Mouse (Mus musculus) kidney, embryonic 14.5 days (tissue): ENCODE data around the gene Znrf2. TPM values are rescaled to one million over a fixed set of nuclear protein-coding genes. Genes with fewer than 3 reads are reported as not detected.
A peak's percentile ranks its signal among the peaks of the same experiment; 100 is the strongest.

Experiments used
- ATAC-seq: fragments of 200-750 bp; cut with Nextera tagmentation; 2 replicates; pipeline ENCODE4 v1.8.0; 2017; ENCODE audit warnings: moderate number of reproducible peaks, mild to moderate bottlenecking, moderate TSS enrichment, moderate library complexity; ENCODE audit not compliant: low FRiP score, low TSS enrichment
- H3K27ac ChIP-seq: fragments of 300-500 bp; sonication (generic); 2 replicates; pipeline ENCODE4 v1.5.1; 2014; ENCODE audit warnings: low read depth, mild to moderate bottlenecking, low read length, moderate library complexity, mixed read lengths
- H3K27me3 ChIP-seq: fragments of 300-500 bp; sonication (generic); 2 replicates; pipeline ENCODE4 v1.6.1; 2014; ENCODE audit warnings: mild to moderate bottlenecking, low read length; ENCODE audit not compliant: control insufficient read depth, insufficient read depth
- H3K36me3 ChIP-seq: fragments of 300-500 bp; sonication (generic); 2 replicates; pipeline ENCODE4 v1.6.1; 2014; ENCODE audit warnings: low read length, mixed read lengths; ENCODE audit not compliant: control insufficient read depth, insufficient read depth
- H3K4me1 ChIP-seq: fragments of 300-500 bp; sonication (generic); 2 replicates; pipeline ENCODE4 v1.6.1; 2014; ENCODE audit warnings: low read length, mixed read lengths; ENCODE audit not compliant: control insufficient read depth, insufficient read depth
- H3K4me2 ChIP-seq: fragments of 300-500 bp; sonication (generic); replicated peaks from 2 replicates; pipeline ENCODE4 v1.6.1; 2014; ENCODE audit warnings: low read depth, mild to moderate bottlenecking, low read length
- H3K4me3 ChIP-seq: fragments of 300-500 bp; sonication (generic); 2 replicates; pipeline ENCODE4 v1.5.1; 2014; ENCODE audit warnings: mild to moderate bottlenecking, low read length
- H3K9ac ChIP-seq: fragments of 300-500 bp; sonication (generic); 2 replicates; pipeline ENCODE4 v1.6.1; 2014; ENCODE audit warnings: low read depth, mild to moderate bottlenecking, low read length, moderate library complexity
- H3K9me3 ChIP-seq: fragments of 300-500 bp; sonication (generic); 2 replicates; pipeline ENCODE4 v1.6.1; 2016; ENCODE audit warnings: low read length; ENCODE audit not compliant: control insufficient read depth
- WGBS: fragments of 180-500 bp; shearing (Covaris S2); extraction: QIAGEN DNeasy Blood & Tissue Kit; methylation state at CpG from one replicate; pipeline ENCODE4 v1.1.7; 2014; 5-methylcytosine and 5-hydroxymethylcytosine counted together
- polyA plus RNA-seq: library from polyadenylated mRNA; unstranded; fragments of >200 nt; fragmentation: Nextera tagmentation; extraction: Ambion mirVana; gene quantifications from 2 replicates; pipeline ENCODE4 v1.2.1, GENCODE M21; 2014

Gene Znrf2
- polyA plus RNA-seq: 4.5 and 5.9 TPM in 2 replicates

DNA sequence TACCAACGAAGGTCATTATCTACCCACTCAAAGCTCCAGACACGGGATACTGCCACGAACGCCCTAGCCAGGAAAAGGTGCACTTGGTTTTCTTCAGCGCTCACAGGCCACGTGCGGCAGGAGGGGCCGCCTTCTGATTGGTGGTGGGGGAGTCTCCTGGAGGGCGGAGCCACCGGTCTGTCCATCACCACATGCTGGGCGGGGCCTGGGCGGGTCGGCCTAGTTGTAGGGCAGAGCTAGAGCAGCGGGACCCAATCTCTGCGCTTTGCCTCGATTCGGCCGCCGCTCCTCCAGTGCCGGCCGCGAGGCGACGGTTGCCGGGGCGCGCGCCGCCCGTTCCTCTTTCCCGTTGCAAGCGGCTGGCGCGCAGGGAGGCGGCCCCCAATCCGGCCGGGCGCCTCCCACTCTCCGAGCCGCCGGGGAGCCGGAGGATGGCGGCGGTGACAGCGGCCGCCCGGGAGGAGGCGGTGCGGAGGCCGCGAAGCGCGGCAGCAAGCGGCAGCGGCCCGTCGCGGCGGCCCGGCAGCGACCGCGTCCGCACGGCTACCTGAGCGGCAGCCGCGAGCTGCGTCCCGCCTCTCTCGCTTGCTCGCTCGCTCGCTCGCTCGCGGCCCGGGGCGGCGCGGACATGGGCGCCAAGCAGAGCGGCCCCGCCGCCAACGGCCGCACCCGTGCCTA, at the start of gene Znrf2:
Gene Znrf2, plus strand, starts transcription at position 529 of the 678 bp plus-strand sequence.
- H3K36me3 ChIP-seq: no peaks in the 10 kb centered on the region
- WGBS: under 1% methylated on average over 46 of the region's 88 CpGs
- H3K27ac ChIP-seq: peak within 1 kb of the TSS; percentile 95
- H3K4me1 ChIP-seq: 0 out of 2 replicates have a peak, but pooled peaks cover 6% of the 10 kb centered on the region
- peak within 1 kb of the TSS; percentile 76 for H3K4me3 ChIP-seq
- H3K9ac ChIP-seq: peak within 1 kb of the TSS; percentile 90
- ATAC-seq: peak; percentile 99
- no peaks in the 10 kb centered on the region for H3K27me3 ChIP-seq
- H3K9me3 ChIP-seq: no peaks in the 10 kb centered on the region
- peak within 1 kb of the TSS; percentile 60 for H3K4me2 ChIP-seq

DNA sequence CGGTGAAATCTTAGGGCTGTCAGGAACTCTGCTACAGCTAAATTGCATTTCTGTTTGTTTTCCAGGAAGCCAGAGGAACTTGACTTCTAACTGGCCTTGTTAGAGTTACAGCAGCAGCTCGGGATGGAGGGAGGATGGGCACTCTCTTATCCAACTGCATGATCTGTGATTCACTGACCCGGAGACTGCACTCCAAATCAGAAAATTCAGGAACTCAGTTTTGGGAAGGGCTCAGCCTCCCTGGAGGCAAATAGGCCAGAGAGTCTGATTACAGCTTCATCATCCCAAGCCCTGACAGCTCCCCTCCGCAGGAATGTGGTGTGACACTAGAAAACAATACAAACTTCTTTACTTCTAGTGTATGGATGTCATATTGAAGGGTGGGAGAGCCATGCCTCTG, 49.0 kb upstream of the Znrf2 start:
- Histone ChIP-seq H3K27me3 (no peaks in the 10 kb centered on the region), H3K4me1 (no peaks in the 10 kb centered on the region), H3K9ac (no peak overlapping the region), H3K27ac (no peak overlapping the region), H3K4me3 (no peak overlapping the region), H3K9me3 (no peaks in the 10 kb centered on the region), H3K4me2 (no peak overlapping the region), H3K36me3 (no peaks in the 10 kb centered on the region)
- WGBS: 45% methylated on average over 4 of the region's 4 CpGs
- ATAC-seq: no peak

DNA sequence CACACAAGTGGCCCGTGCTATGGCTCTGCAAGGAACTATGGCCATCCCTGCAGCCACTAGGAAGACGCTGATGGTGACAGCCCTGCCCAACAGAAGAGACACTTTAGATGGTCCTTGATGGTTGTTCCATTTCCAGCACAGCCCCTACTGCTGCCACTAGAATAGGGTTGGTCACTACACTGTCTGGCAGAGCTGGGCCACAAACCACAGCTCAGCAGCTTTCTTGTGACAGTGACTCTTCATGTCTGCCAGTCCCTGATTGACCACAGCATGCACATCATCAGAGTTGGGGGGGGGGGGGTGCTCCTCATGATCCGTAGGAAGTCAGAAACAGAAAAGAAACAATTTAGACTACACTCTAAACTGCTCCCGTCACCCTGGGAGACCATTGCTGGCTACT, 46.0 kb upstream of the Znrf2 start:
- no peaks in the 10 kb centered on the region for H3K27me3 ChIP-seq
- H3K27ac ChIP-seq: no peak overlapping the region
- no peak for ATAC-seq
- WGBS: 82% methylated on average over 4 of the region's 4 CpGs
- no peak overlapping the region for H3K9ac ChIP-seq
- no peak overlapping the region for H3K4me3 ChIP-seq
- H3K4me2 ChIP-seq: no peak overlapping the region
- H3K9me3 ChIP-seq: no peaks in the 10 kb centered on the region
- H3K36me3 ChIP-seq: no peaks in the 10 kb centered on the region
- no peaks in the 10 kb centered on the region for H3K4me1 ChIP-seq

DNA sequence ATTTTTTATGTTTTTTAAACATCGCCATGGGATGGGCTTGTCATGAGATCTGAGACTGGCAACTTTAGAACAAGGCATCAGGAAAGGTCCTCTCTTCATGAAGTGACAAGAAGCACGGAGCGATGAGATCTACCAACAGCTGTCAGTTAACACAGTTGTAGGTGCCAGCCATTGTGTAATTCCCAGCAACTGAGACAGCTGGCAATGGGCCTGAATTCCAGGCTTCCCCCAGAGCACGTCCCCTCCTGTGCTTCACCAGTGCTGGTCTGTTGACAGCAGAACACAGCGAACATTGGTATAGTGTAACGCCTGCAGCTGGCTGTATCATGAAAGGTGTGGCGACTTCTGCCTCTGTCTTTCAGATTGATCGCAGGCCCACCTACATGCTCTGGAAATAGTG, 45.5 kb upstream of the Znrf2 start:
- no peak; the same call in 1 of the 2 replicates for ATAC-seq
- H3K36me3 ChIP-seq: no peaks in the 10 kb centered on the region
- WGBS: 85% methylated on average over 8 of the region's 8 CpGs
- H3K27ac ChIP-seq: no peak overlapping the region
- H3K9me3 ChIP-seq: no peaks in the 10 kb centered on the region
- no peak overlapping the region for H3K4me2 ChIP-seq
- no peaks in the 10 kb centered on the region for H3K4me1 ChIP-seq
- H3K4me3 ChIP-seq: no peak overlapping the region
- H3K27me3 ChIP-seq: no peaks in the 10 kb centered on the region
- H3K9ac ChIP-seq: no peak overlapping the region

DNA sequence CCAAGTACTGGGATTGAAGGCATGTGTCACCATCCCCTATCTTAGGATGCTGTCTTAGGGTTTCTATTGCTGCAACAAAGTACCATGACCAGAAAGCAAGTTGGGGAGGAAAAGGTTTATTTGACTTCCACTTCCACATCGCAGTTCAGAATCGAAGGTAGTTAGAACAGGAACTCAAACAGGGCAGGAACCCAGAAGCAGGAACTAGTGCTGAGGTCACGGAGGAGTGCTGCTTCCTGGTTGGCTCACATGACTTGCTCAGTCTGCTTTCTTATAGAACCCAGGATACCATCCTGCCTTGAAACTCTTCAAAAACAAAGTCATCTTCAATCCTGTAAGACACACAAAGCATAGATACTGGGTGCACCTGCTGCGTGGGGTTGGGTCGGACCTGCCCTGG, 44.6 kb upstream of the Znrf2 start:
- Histone ChIP-seq H3K4me1 (no peaks in the 10 kb centered on the region), H3K27ac (no peak overlapping the region), H3K4me3 (no peak overlapping the region), H3K4me2 (no peak overlapping the region), H3K36me3 (no peaks in the 10 kb centered on the region), H3K9me3 (no peaks in the 10 kb centered on the region), H3K9ac (no peak overlapping the region), H3K27me3 (no peaks in the 10 kb centered on the region)
- 91% methylated on average over 5 of the region's 5 CpGs for WGBS
- no peak for ATAC-seq

DNA sequence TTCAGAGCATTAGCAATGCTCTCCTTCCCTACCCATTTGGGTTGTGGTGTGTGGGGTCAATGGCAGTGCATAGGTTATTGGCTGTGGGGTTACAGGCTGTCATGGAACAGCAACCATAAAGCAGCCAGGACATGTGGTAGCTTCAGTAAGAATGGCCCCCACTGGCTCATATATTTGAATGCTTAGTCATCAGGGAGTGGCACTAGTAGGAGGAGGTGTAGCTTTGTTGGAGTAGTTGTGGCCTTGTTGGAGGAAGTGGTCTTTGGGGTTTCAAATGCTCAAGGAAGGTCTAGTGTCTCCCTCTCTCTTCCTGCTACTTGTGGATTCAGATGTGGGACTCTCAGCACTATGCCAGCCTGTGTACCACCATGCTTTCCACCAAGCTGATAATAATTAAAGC, 41.0 kb upstream of the Znrf2 start:
- Histone ChIP-seq H3K27me3 (no peaks in the 10 kb centered on the region), H3K4me1 (no peaks in the 10 kb centered on the region), H3K27ac (no peak overlapping the region), H3K9ac (no peak overlapping the region), H3K9me3 (no peaks in the 10 kb centered on the region), H3K4me3 (no peak overlapping the region), H3K4me2 (no peak overlapping the region), H3K36me3 (no peaks in the 10 kb centered on the region)
- no peak for ATAC-seq

DNA sequence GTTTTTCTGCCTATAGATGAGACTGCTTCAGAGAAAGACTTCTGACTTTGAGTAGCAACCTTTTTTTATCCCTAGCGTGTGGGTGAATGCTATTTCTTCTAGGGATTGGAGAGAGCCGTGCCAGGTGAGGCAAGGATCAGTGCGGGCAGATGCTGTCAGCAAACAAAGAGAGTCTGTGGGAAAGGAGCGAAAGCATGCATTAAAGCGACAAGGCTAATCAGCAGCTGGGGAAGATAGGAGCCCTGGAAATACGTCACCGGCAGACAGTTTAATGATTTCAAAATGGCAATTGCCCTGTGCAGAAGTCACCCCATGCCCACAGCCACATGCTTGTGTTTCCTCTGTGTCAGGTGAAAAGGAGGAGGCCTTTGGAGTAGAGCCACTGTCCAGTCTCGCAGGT, 39.1 kb upstream of the Znrf2 start:
- H3K27ac ChIP-seq: no peak overlapping the region
- H3K4me1 ChIP-seq: no peaks in the 10 kb centered on the region
- H3K36me3 ChIP-seq: no peaks in the 10 kb centered on the region
- H3K27me3 ChIP-seq: no peaks in the 10 kb centered on the region
- no peak overlapping the region for H3K4me3 ChIP-seq
- no peak for ATAC-seq
- no peak overlapping the region for H3K4me2 ChIP-seq
- H3K9me3 ChIP-seq: no peaks in the 10 kb centered on the region
- H3K9ac ChIP-seq: no peak overlapping the region
- 41% methylated on average over 8 of the region's 8 CpGs for WGBS

DNA sequence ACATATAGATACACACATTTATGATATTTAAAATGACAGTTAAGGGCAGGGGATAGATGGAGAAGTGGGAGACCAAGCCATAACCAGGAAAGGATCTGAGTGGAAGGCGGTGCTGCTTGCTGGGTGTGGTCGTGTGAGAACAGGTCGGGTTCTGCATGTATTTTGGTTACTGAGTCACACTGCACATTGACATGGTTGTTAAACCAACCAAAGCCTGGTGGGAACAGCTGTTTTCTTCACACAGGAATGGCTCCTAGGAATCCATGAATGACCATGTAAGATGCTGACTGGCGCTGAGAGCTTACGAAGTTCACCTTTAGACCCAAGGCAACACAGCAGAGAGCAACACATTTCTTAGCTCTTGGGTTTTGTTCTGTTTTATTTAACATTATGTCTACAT, 36.7 kb upstream of the Znrf2 start:
- H3K9me3 ChIP-seq: no peaks in the 10 kb centered on the region
- H3K4me2 ChIP-seq: no peak overlapping the region
- no peak overlapping the region for H3K9ac ChIP-seq
- no peak for ATAC-seq
- H3K4me1 ChIP-seq: no peaks in the 10 kb centered on the region
- H3K27ac ChIP-seq: no peak overlapping the region
- 76% methylated on average over 5 of the region's 5 CpGs for WGBS
- no peaks in the 10 kb centered on the region for H3K36me3 ChIP-seq
- H3K4me3 ChIP-seq: no peak overlapping the region
- no peaks in the 10 kb centered on the region for H3K27me3 ChIP-seq

DNA sequence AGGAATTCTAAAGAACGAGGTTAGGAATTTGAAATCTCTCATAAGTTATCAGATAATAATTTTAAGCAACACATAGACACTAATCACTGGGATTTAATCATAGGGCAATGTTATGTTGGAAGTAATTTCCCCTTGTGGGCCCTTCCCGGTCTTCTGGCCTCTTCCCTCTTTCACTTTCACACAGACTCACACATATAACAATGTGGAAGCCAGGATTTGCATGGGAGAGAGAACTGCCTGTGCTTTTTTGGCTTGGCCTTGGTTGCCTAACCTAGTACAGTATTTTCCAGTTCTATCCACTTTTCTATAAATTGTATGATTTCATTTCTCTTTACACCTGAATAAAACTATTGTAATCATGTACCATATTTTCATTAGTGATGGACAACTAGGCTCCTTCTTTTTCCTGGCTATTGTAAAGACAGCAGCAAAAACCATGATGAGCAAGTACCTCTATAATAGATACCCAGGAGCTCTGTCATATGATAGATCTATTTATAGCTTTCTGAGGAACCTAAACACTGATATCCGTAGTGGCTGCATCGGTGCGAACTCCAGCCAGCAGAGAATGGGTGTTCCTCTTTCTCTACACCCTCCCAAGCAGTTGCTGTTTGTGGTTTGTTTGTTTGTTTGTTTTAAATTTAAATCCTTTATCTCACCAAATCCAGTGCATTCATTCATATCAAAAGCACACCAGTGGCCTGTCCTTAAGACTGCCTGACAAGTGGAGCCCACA, 36.0 kb upstream of the Znrf2 start:
- ATAC-seq: no peak
- Histone ChIP-seq H3K4me1 (no peaks in the 10 kb centered on the region), H3K4me3 (no peak overlapping the region), H3K9ac (no peak overlapping the region), H3K36me3 (no peaks in the 10 kb centered on the region), H3K27ac (no peak overlapping the region), H3K9me3 (no peaks in the 10 kb centered on the region), H3K27me3 (no peaks in the 10 kb centered on the region), H3K4me2 (no peak overlapping the region)
- WGBS: 81% methylated on average over 5 of the region's 5 CpGs
